Mouse (Mus musculus) forebrain, embryonic 12.5 days (tissue): ENCODE data around the gene Dennd2c. TPM values are rescaled to one million over a fixed set of nuclear protein-coding genes. Genes with fewer than 3 reads are reported as not detected.

Experiments used
- ATAC-seq: fragments of 200-750 bp; cut with Nextera tagmentation; 2 replicates; pipeline ENCODE4 v1.8.0; 2017; ENCODE audit warnings: moderate TSS enrichment; ENCODE audit not compliant: low FRiP score
- H3K27ac ChIP-seq: fragments of 300-500 bp; sonication (generic); 2 replicates; pipeline ENCODE4 v1.5.1; 2016; ENCODE audit warnings: mild to moderate bottlenecking
- H3K27me3 ChIP-seq: fragments of 300-500 bp; sonication (generic); 2 replicates; pipeline ENCODE4 v1.6.1; 2016; ENCODE audit warnings: mild to moderate bottlenecking
- H3K36me3 ChIP-seq: fragments of 300-500 bp; sonication (generic); replicated peaks from 2 replicates; pipeline ENCODE4 v1.6.1; 2016; ENCODE audit warnings: mild to moderate bottlenecking
- H3K4me1 ChIP-seq: fragments of 300-500 bp; sonication (generic); 2 replicates; pipeline ENCODE4 v1.6.1; 2016
- H3K4me2 ChIP-seq: fragments of 300-500 bp; sonication (generic); 2 replicates; pipeline ENCODE4 v1.6.1; 2016; ENCODE audit warnings: mild to moderate bottlenecking, moderate library complexity
- H3K4me3 ChIP-seq: fragments of 300-500 bp; sonication (generic); replicated peaks from 2 replicates; pipeline ENCODE4 v1.5.1; 2016; ENCODE audit warnings: mild to moderate bottlenecking
- H3K9ac ChIP-seq: fragments of 300-500 bp; sonication (generic); 2 replicates; pipeline ENCODE4 v1.6.1; 2016; ENCODE audit warnings: mild to moderate bottlenecking
- H3K9me3 ChIP-seq: fragments of 300-500 bp; sonication (generic); 2 replicates; pipeline ENCODE4 v1.6.1; 2016
- WGBS: fragments of 180-500 bp; shearing (Covaris S2); methylation state at CpG from one replicate; pipeline ENCODE4 v1.1.7; 2016; 5-methylcytosine and 5-hydroxymethylcytosine counted together
- polyA plus RNA-seq: library from polyadenylated mRNA; unstranded; fragments of >200 nt; fragmentation: Nextera tagmentation; extraction: Ambion mirVana; gene quantifications from 2 replicates; pipeline ENCODE4 v1.2.1, GENCODE M21; 2016

Dennd2c gene
- 1.9 and 2.6 TPM in 2 replicates for polyA plus RNA-seq

GRCm38 (mm10) chr3:103102454-103103390 is at the start of gene Dennd2c:
Gene Dennd2c, plus strand, starts transcription at chr3:103102604.
- no peak within 1 kb of the TSS for H3K27ac ChIP-seq
- under 1% methylated on average over 72 of the region's 72 CpGs for WGBS
- no peaks in the 10 kb centered on the region for H3K9me3 ChIP-seq
- peaks cover 37% of the 10 kb centered on the region for H3K27me3 ChIP-seq
- peak; percentile 95 for ATAC-seq
- peak within 1 kb of the TSS; percentile 47 for H3K9ac ChIP-seq
- H3K4me1 ChIP-seq, result peaks cover 12% of the 10 kb centered on the region
- H3K4me2 ChIP-seq, result peak within 1 kb of the TSS; percentile 79
- H3K4me3 ChIP-seq, result peak within 1 kb of the TSS; percentile 54
- no peaks in the 10 kb centered on the region for H3K36me3 ChIP-seq

- no peak for ATAC-seq
- no peaks in the 10 kb centered on the region for H3K27me3 ChIP-seq
- peaks cover 64% of the 10 kb centered on the region for H3K36me3 ChIP-seq
- H3K9me3 ChIP-seq, result no peaks in the 10 kb centered on the region
- H3K4me3 ChIP-seq, result no peak overlapping the region
- no peak overlapping the region for H3K27ac ChIP-seq
- 91% methylated on average over 5 of the region's 5 CpGs for WGBS
- H3K4me1 ChIP-seq, result peaks cover 4% of the 10 kb centered on the region
- no peak overlapping the region for H3K9ac ChIP-seq
- H3K4me2 ChIP-seq, result no peak overlapping the region
Observed at GRCm38 (mm10) chr3:103056016-103056595, 46.3 kb upstream of the Dennd2c start.

- 0% methylated on average over 10 of the region's 10 CpGs for WGBS
- peaks cover 65% of the 10 kb centered on the region for H3K36me3 ChIP-seq
Observed at GRCm38 (mm10) chr3:103057752-103058151, 44.7 kb upstream of the Dennd2c start.

GRCm38 (mm10) chr3:103058207-103059157 is 43.9 kb upstream of the Dennd2c start, which contains the start of gene Nras:
Gene Nras, plus strand, starts transcription at chr3:103058285.
- Histone ChIP-seq H3K4me1 (peaks cover 4% of the 10 kb centered on the region), H3K4me2 (peak within 1 kb of the TSS; percentile 76), H3K9me3 (no peaks in the 10 kb centered on the region), H3K36me3 (peaks cover 67% of the 10 kb centered on the region), H3K27ac (peak within 1 kb of the TSS; percentile 96), H3K9ac (peak within 1 kb of the TSS; percentile 74), H3K4me3 (peak within 1 kb of the TSS; percentile 78), H3K27me3 (no peaks in the 10 kb centered on the region)
- WGBS, result 4% methylated on average over 46 of the region's 46 CpGs
- peak; percentile 99 for ATAC-seq

More at GRCm38 (mm10) chr3:103057752-103058151, 44.7 kb upstream of the Dennd2c start:
- peak overlapping the region; percentile 76 for H3K4me2 ChIP-seq
- H3K27me3 ChIP-seq, result no peaks in the 10 kb centered on the region
- H3K9me3 ChIP-seq, result no peaks in the 10 kb centered on the region
- H3K9ac ChIP-seq, result peak overlapping the region; percentile 74; the same call in 1 of the 2 replicates
- ATAC-seq, result peak; percentile 65
- H3K27ac ChIP-seq, result peak overlapping the region; percentile 96
- peaks cover 4% of the 10 kb centered on the region for H3K4me1 ChIP-seq
- H3K4me3 ChIP-seq, result peak overlapping the region; percentile 78

- no peak overlapping the region for H3K4me3 ChIP-seq
- ATAC-seq, result no peak
- H3K27ac ChIP-seq, result no peak overlapping the region
- no peak overlapping the region for H3K9ac ChIP-seq
- H3K4me1 ChIP-seq, result no peaks in the 10 kb centered on the region
- no peaks in the 10 kb centered on the region for H3K27me3 ChIP-seq
- peaks cover 71% of the 10 kb centered on the region for H3K36me3 ChIP-seq
- WGBS, result 93% methylated on average over 8 of the region's 8 CpGs
- no peak overlapping the region for H3K4me2 ChIP-seq
- H3K9me3 ChIP-seq, result no peaks in the 10 kb centered on the region
Observed at GRCm38 (mm10) chr3:103066927-103067326, 35.5 kb upstream of the Dennd2c start.

GRCm38 (mm10) chr3:103068971-103069370 is 33.4 kb upstream of the Dennd2c start:
- 94% methylated on average over 6 of the region's 6 CpGs for WGBS

GRCm38 (mm10) chr3:103073771-103074170 is 28.6 kb upstream of the Dennd2c start, which contains the start of gene Ampd1:
Gene Ampd1, plus strand, starts transcription at chr3:103074014.
- Histone ChIP-seq H3K27ac (no peak within 1 kb of the TSS), H3K36me3 (peaks cover 7% of the 10 kb centered on the region), H3K4me1 (no peaks in the 10 kb centered on the region), H3K27me3 (no peaks in the 10 kb centered on the region), H3K4me2 (no peak within 1 kb of the TSS), H3K9ac (no peak within 1 kb of the TSS), H3K4me3 (no peak within 1 kb of the TSS), H3K9me3 (no peaks in the 10 kb centered on the region)
- no peak for ATAC-seq
- WGBS, result 78% methylated on average over 5 of the region's 5 CpGs

More at GRCm38 (mm10) chr3:103068971-103069370, 33.4 kb upstream of the Dennd2c start:
- no peak overlapping the region for H3K9ac ChIP-seq
- H3K36me3 ChIP-seq, result peaks cover 51% of the 10 kb centered on the region
- H3K9me3 ChIP-seq, result no peaks in the 10 kb centered on the region
- no peak overlapping the region for H3K4me3 ChIP-seq
- no peak overlapping the region for H3K4me2 ChIP-seq
- no peaks in the 10 kb centered on the region for H3K27me3 ChIP-seq
- H3K4me1 ChIP-seq, result no peaks in the 10 kb centered on the region
- H3K27ac ChIP-seq, result no peak overlapping the region
- ATAC-seq, result no peak

- no peak for ATAC-seq
- 91% methylated on average over 9 of the region's 9 CpGs for WGBS
- H3K9me3 ChIP-seq, result no peaks in the 10 kb centered on the region
- no peaks in the 10 kb centered on the region for H3K4me1 ChIP-seq
- H3K27me3 ChIP-seq, result no peaks in the 10 kb centered on the region
- no peak overlapping the region for H3K27ac ChIP-seq
- no peak overlapping the region for H3K4me3 ChIP-seq
- H3K36me3 ChIP-seq, result no peaks in the 10 kb centered on the region
- no peak overlapping the region for H3K9ac ChIP-seq
- no peak overlapping the region for H3K4me2 ChIP-seq
Observed at GRCm38 (mm10) chr3:103075871-103076270, 26.5 kb upstream of the Dennd2c start.

GRCm38 (mm10) chr3:103076476-103076875 is 25.9 kb upstream of the Dennd2c start:
- H3K27me3 ChIP-seq, result no peaks in the 10 kb centered on the region
- no peak overlapping the region for H3K4me3 ChIP-seq
- H3K4me1 ChIP-seq, result no peaks in the 10 kb centered on the region
- ATAC-seq, result no peak
- H3K27ac ChIP-seq, result no peak overlapping the region
- WGBS, result 94% methylated on average over 9 of the region's 9 CpGs
- no peaks in the 10 kb centered on the region for H3K9me3 ChIP-seq
- H3K36me3 ChIP-seq, result no peaks in the 10 kb centered on the region
- no peak overlapping the region for H3K4me2 ChIP-seq
- H3K9ac ChIP-seq, result no peak overlapping the region

- no peak overlapping the region for H3K9ac ChIP-seq
- no peaks in the 10 kb centered on the region for H3K27me3 ChIP-seq
- no peak overlapping the region for H3K27ac ChIP-seq
- no peaks in the 10 kb centered on the region for H3K36me3 ChIP-seq
- WGBS, result 91% methylated on average over 9 of the region's 9 CpGs
- H3K4me3 ChIP-seq, result no peak overlapping the region
- no peak overlapping the region for H3K4me2 ChIP-seq
- H3K9me3 ChIP-seq, result no peaks in the 10 kb centered on the region
- ATAC-seq, result no peak
- H3K4me1 ChIP-seq, result no peaks in the 10 kb centered on the region
Observed at GRCm38 (mm10) chr3:103079301-103079700, 23.1 kb upstream of the Dennd2c start.

GRCm38 (mm10) chr3:103081051-103081450 is 21.4 kb upstream of the Dennd2c start:
- 72% methylated on average over 11 of the region's 11 CpGs for WGBS
- Histone ChIP-seq H3K4me3 (no peak overlapping the region), H3K4me1 (no peaks in the 10 kb centered on the region), H3K9me3 (no peaks in the 10 kb centered on the region), H3K36me3 (no peaks in the 10 kb centered on the region), H3K27me3 (no peaks in the 10 kb centered on the region), H3K9ac (no peak overlapping the region), H3K27ac (no peak overlapping the region), H3K4me2 (no peak overlapping the region)
- ATAC-seq, result no peak
